Mouse (Mus musculus) CD8-positive naive resting alpha-beta T cell, adult 2 months (primary cell): ENCODE results near the gene Esrra.
A peak's percentile ranks its signal among the peaks of the same experiment; 100 is the strongest.
"Not testable (repeated sequence)": the region's sequence is repeated elsewhere in the genome, so short reads cannot be mapped to it uniquely, and the experiment has no call there.

Experiments
- DNase-seq, 2 experiments: peaks; one replicate each; pipeline ENCODE4 v3.0.0; 2022; ENCODE audit warnings: low read depth in 2 of 2, low spot score in 2 of 2

The Esrra gene

DNA sequence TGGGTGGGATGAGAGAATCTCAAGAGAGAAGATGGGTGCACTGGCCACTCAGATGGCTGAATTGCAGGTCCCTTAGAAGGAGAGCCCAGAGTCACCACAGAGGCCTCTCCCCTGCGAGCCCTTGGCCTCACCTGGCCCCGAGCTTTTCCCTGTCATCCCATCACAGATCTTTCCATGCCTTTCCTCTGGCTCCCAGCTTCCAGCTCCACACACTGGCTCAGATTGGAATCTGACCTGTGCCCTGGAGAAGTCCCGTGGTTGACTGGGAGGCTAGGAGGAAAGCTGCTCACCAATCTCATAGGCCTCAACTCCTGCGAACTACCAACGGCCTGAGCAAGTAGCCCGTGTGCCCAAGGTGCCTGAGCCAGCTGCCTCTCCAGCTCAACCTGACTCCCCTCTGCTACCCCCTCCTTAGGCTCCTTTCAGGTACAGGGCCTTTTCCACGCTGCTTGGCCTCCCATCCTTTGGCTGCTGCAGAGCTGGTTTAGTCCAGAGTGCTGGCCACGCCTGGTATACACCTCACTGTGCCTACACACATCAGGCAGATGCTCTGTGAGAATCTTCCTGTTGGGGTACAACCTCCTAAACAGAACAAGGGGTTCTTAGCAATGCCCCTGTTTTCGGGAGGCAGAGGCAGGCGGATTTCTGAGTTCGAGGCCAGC lies 16.0 kb downstream of the Esrra start:
- DNase-seq = no peak

DNA sequence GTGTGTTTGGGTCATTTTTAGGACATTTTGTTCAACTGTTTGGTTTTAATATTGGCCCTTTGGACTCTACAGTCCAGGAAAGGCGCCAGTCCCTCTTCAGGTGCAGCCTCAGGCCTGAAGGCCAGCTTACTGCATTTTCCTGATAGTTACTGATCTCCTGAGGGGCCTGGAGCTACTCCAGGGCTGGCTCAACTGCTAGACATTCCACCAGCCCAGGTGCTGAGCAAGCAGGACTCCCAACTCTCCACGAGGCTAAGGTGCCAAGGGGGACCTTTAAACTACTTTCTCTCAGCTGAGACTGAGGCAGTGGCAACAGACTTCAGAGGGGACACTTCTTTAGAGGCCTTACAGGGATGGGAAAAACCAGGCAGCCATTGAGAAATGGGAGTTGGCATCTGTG lies 16.8 kb downstream of the Esrra start:
- no peak for DNase-seq

- no peak for DNase-seq
Measured at GRCm38 (mm10) chr19:6903031-6903430, 18.6 kb downstream of the Esrra start.

GRCm38 (mm10) chr19:6899641-6900040 lies 22.0 kb downstream of the Esrra start:
- no peak for DNase-seq

GRCm38 (mm10) chr19:6895608-6896305 lies 25.9 kb downstream of the Esrra start:
- not testable (repeated sequence) for DNase-seq

GRCm38 (mm10) chr19:6893731-6894451 lies 27.7 kb downstream of the Esrra start:
- no peak for DNase-seq

DNA sequence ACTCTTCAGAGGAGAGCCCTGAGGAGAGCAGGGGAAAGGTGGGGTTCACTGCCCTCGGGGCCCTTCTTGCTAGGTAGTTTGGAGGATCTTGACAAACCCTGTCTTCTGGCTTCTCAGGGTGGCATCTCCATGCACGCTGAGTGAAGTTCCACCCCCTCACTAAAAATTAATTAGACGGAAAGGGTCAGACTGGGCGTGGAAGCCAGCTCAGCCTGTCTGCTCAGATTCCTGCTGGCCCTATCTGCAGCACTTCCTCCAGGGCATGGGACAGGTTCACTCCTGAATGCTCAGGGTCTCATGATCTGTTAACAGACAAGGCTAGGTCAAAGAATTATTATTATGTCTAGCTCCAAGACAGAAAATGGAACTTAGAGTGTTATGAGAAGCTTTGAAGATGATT lies 29.1 kb downstream of the Esrra start:
- DNase-seq = no peak

DNA sequence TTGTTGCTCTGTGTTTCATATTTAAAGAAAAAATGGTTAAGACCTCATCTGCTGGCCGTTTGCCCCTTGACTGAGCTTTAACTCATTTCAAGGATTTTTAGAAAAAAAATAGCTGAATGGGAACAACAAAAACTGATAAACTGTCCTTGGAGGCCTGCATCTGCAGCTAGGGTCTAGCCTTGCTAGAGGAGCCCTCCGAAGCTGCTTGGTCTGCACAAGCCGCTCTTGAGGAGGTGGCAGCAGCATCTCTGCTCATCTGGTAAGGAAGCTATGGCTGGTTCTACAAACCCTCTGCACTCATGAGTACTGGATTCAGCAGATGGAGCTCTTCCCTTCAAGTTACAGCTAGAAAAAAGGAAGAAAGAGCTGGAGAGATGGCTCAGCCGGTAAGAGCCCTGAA lies 43.6 kb downstream of the Esrra start:
- DNase-seq = no peak

- DNase-seq = no peak
Measured at GRCm38 (mm10) chr19:6876799-6877198, 44.8 kb downstream of the Esrra start.

DNA sequence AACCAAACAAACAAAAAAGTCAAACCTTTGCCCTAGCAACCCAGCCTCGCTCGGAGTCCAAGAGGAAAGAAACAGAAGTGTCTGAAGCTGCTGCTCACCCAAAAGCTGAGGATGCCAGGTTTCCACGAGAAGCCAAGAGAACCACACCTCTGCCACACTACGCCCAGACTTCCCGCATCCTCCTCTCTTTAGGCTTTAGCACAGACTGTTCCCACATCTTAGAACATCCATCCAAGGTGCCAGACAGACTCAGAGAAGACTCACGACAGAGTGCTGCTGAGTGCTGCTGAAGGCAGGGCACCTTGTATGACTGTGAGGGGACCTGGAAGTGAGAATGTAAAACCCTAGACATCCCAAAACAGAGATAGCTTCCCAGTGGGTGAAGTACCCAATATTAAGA lies 45.8 kb downstream of the Esrra start:
- no peak for DNase-seq

DNA sequence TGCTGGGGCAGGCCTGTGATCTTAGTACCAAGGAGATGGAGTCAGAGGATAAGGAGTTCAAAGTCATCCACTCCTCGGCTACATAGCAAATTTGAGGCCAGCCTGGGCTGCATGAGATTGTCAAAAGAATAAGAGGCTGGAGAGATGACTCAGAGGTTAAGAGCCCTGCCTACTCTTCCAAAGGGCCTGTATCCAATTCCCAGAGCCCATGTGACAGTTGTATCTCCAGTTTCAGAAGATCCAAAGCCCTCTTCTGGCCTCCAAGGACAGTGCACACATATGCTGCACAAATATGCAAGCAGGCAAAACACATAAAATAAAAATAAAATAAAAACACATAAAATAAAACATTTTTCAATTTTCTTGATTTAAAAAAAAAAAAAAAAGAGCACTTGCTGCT lies 47.4 kb downstream of the Esrra start:
- no peak for DNase-seq

- DNase-seq = no peak
Measured at GRCm38 (mm10) chr19:6872701-6873100, 48.9 kb downstream of the Esrra start.

GRCm38 (mm10) chr19:6871574-6872271 lies 49.9 kb downstream of the Esrra start:
- DNase-seq = peak; percentile 25 to 45

DNA sequence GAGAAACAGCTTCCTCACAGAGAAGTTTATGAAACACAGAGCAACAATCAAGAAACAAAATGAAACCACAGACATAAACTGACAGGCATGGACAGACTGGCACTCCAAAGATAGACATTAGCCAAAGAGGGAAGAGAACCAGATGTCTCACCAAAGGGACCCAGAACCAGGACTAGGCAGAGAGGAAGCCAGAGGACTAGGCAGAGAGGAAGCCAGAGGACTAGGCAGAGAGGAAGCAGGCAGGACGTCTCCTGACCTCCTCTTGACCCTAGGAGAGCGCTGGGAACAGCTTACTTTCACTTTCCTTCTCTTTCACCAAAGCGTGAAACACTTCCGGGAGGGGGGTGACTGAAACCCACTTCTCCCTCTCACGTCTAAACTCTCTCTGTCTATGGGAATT lies 52.3 kb downstream of the Esrra start:
- DNase-seq = peak; percentile 50 to 61

GRCm38 (mm10) chr19:6861451-6861850 lies 60.2 kb downstream of the Esrra start:
- DNase-seq = no peak
